Mouse (Mus musculus) bone marrow, adult 2 months (tissue): ENCODE data around the gene Dnajb2. TPM values are rescaled to one million over a fixed set of nuclear protein-coding genes. Genes with fewer than 3 reads are reported as not detected.

Experiments
- H3K27ac ChIP-seq: fragments of 200-500 bp; 2 replicates; pipeline ENCODE4 v1.5.1; 2012; ENCODE audit warnings: low read depth, mild to moderate bottlenecking, control low read depth, inconsistent platforms, low read length; ENCODE audit not compliant: control insufficient read depth, poor library complexity, insufficient read depth
- H3K4me1 ChIP-seq: fragments of 200-500 bp; 2 replicates; pipeline ENCODE4 v1.6.1; 2011; ENCODE audit warnings: low read length; ENCODE audit not compliant: control insufficient read depth, insufficient read depth
- H3K4me3 ChIP-seq: fragments of 200-500 bp; replicated peaks from 2 replicates; pipeline ENCODE3; 2011; ENCODE audit warnings: mild to moderate bottlenecking, low read depth, low read length, control low read depth; ENCODE audit not compliant: control insufficient read depth
- CTCF ChIP-seq: fragments of 200-500 bp; IDR thresholded peaks from 2 replicates; pipeline ENCODE4 v1.5.1; 2011; ENCODE audit warnings: low read length, control low read depth; ENCODE audit not compliant: control insufficient read depth, insufficient read depth
- POLR2A ChIP-seq: fragments of 200-500 bp; IDR thresholded peaks from 2 replicates; pipeline ENCODE4 v1.6.1; 2011; ENCODE audit warnings: low read depth, mild to moderate bottlenecking, control low read depth, low read length, borderline replicate concordance; ENCODE audit not compliant: control insufficient read depth
- WGBS: fragments of 180-500 bp; shearing (Covaris S2); methylation state at CpG from one replicate; pipeline ENCODE4 v1.1.7; 2018; 5-methylcytosine and 5-hydroxymethylcytosine counted together
- polyA plus RNA-seq: library from polyadenylated mRNA; stranded (reverse); fragments of >200 nt; gene quantifications from 2 replicates; pipeline ENCODE4 v1.2.4, GENCODE M21; 2011; ENCODE audit warnings: low replicate concordance; ENCODE audit not compliant: missing spikeins, insufficient read depth, insufficient read length

The Dnajb2 gene
- 85.8 and 119 TPM in 2 replicates for polyA plus RNA-seq

DNA sequence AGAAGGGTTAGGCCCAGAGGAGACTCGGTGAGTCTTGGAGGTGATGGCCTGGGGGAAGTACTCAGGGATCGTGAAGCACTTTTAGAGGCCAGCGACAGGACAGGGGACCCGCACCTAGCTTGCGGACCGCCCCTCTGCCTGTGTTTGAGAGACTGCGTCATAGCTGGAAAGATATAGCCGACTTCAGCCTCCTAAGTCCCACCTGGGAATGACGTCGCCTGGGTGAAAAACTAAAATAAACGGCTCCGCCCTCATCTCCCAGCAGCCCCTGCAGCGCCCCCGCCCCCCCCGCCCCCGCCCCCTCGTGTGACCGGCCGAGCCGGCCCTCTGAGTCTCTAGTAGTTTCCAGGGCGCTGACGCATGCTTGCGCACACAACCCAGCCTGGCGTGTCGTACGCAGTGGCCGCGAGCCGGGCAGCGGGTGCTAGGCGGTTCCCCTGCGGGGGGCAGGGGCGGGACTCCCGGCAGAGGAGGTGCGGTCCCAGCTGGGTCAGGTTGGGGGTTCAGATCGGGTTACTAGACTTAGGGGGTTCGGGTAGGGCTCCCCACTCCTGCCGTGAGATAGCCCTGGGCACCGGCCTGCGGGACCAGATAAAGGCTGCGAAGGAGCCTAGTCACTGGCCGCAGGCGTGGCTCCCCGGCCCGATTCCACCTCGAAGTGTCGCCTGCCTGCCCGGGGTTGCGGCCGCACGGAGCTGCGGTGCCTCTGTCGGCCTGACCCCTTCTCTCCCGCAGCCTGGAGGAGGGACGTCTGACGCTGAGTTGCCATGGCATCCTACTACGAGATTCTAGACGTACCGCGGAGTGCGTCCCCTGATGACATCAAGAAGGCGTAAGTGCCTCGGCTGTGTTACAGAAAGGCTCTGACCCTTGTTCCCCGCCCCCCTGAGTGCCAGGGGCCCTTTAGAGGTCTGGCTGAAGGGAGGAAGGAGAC, at the start of gene Dnajb2:
Gene Dnajb2, plus strand, starts transcription at position 290 of the 934 bp plus-strand sequence.
- Histone ChIP-seq H3K4me3 (peak within 1 kb of the TSS; percentile 69), H3K27ac (peak within 1 kb of the TSS; percentile 91), H3K4me1 (peaks cover 1% of the 10 kb centered on the region)
- 1% methylated on average over 63 of the region's 64 CpGs for WGBS
- TF ChIP-seq CTCF, result no peak
- peak; percentile 80 for TF ChIP-seq POLR2A

GRCm38 (mm10) chr1:75187126-75187525, 49.1 kb upstream of the Dnajb2 start:
- TF ChIP-seq POLR2A (no peak), CTCF (no peak)
- no peak overlapping the region for H3K27ac ChIP-seq
- H3K4me3 ChIP-seq, result no peak overlapping the region
- H3K4me1 ChIP-seq, result peaks cover 1% of the 10 kb centered on the region; the same call in 1 of the 2 replicates

- Histone ChIP-seq H3K4me3 (no peak overlapping the region), H3K4me1 (peaks cover 1% of the 10 kb centered on the region; the same call in 1 of the 2 replicates), H3K27ac (peak overlapping the region; percentile 39; the same call in 1 of the 2 replicates)
- WGBS, result 8% methylated on average over 2 of the region's 2 CpGs
- TF ChIP-seq CTCF (no peak), POLR2A (no peak)
Measured at GRCm38 (mm10) chr1:75187914-75188483, 48.2 kb upstream of the Dnajb2 start.

DNA sequence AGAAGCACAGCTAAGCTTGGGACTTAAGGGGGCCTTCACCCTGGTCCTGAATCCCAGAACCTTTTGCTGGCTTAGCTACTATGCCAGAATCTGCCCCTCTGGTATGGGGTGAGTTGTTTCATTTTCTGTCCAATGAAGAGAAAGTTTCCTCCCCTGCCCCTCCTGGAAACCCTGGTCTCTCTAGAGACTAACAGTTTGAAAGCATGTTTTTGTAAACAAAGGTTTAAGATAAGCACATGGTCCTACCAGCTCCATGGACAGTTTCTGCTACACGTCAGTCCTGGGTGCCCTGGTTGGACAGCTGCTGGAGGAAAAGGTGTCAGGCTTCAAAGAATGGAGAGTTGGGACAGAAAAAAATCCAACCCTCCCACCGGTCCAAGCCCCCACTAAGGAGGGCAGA, 45.6 kb upstream of the Dnajb2 start:
- TF ChIP-seq POLR2A (no peak), CTCF (no peak)
- no peak overlapping the region for H3K27ac ChIP-seq
- H3K4me1 ChIP-seq, result peaks cover 1% of the 10 kb centered on the region; the same call in 1 of the 2 replicates
- 44% methylated on average over 2 of the region's 2 CpGs for WGBS
- H3K4me3 ChIP-seq, result peak overlapping the region; percentile 7

DNA sequence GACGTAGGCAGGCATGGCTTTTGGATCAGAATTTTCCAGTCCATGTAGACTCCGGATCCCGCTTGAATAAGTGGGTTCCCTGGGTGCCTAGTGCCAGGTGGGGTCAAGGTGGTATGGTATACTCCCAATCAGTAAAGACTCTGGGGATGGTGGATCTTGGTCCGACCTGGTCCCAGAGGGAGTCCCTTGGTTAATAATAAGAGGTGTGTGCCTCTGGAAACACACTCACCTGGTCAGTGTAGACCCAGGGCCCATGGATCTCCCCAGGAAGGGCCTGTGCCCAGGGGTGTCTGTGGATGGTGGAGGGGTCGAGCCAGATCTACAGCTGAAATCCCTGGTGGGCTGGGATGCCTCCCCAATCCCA, 45.0 kb upstream of the Dnajb2 start:
- TF ChIP-seq CTCF, result no peak
- no peak for TF ChIP-seq POLR2A
- Histone ChIP-seq H3K4me1 (peaks cover 1% of the 10 kb centered on the region; the same call in 1 of the 2 replicates), H3K27ac (peak overlapping the region; percentile 84), H3K4me3 (peak overlapping the region; percentile 85)
- WGBS, result 48% methylated on average over 5 of the region's 5 CpGs

DNA sequence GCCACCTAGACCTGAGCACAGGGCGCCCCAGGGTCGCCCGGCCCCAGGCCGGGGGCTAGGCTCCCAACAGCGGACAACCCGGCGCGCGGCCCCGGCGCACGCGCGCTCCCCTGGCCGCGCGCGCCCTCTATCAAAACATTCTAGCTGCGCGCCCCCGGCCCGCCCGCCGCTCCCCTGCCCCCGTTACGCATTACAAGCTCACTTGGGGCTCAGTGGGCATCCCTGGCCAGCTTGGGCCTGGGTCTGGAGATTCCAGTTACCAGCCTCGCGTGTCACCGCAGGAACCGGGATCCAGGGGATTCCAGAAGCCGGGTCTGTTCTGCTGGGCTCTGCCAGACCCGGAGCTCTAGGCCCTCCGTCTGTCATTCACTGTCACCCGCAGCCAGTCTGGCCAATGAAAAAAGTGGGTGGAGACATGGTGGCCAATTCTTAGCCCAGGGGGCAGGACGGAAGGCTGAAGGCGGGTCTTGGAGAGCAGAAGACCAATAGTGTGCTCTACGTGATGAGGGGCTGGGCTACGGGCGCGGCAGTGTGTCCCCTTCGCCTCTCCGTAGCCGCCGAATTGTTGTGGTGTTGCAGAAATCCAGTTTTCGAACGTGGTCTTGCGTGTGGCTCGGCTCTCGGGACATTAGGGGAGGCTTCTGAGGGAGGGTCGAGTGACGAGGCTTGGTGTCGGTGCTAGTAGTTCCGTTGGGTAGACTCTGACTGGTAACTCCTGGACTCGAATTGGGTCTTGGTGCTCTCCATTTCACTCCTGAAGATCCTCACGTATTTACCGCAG, 44.4 kb upstream of the Dnajb2 start, which contains the start of the genes Ankzf1 and Atg9a:
Gene Ankzf1, plus strand, starts transcription at position 530 of the 781 bp plus-strand sequence.
Gene Atg9a, minus strand, starts transcription at position 575 of the 781 bp plus-strand sequence.
- peak; percentile 67; the same call in 1 of the 2 replicates for TF ChIP-seq POLR2A
- no peak for TF ChIP-seq CTCF
- peak within 1 kb of the TSS; percentile 92 for H3K27ac ChIP-seq
- WGBS, result 1% methylated on average over 56 of the region's 56 CpGs
- H3K4me3 ChIP-seq, result peak within 1 kb of the TSS; percentile 85
- H3K4me1 ChIP-seq, result peaks cover 1% of the 10 kb centered on the region; the same call in 1 of the 2 replicates

GRCm38 (mm10) chr1:75192452-75192851, 43.8 kb upstream of the Dnajb2 start:
- Histone ChIP-seq H3K4me1 (peaks cover 1% of the 10 kb centered on the region; the same call in 1 of the 2 replicates), H3K27ac (peak overlapping the region; percentile 92), H3K4me3 (peak overlapping the region; percentile 76)
- TF ChIP-seq POLR2A, result 0 out of 2 replicates have a peak, but pooled peaks have one; percentile 42
- TF ChIP-seq CTCF, result no peak
- WGBS, result under 1% methylated on average over 19 of the region's 19 CpGs

DNA sequence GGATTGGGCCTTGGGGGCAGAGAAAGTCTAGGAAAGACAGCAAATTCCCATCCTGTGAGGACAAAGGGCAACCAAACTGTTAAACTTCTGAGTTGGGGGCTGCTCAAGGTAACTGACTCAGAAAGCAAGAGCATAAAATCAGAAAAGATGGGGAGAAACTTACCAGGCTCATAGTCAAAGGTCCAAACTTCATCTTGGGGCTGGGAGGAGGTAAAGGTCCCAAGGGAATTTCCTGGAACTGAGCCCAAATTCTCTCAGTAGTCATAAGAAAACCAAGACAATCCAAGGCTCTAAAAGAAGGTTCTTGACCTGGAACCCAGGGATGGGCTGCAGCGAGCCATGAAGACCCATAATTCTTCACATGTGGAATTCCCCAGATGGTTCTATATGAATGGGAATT, 35.0 kb upstream of the Dnajb2 start:
- H3K4me3 ChIP-seq, result no peak overlapping the region
- no peaks in the 10 kb centered on the region for H3K4me1 ChIP-seq
- no peak for TF ChIP-seq POLR2A
- WGBS, result 78% methylated on average over 1 of the region's 1 CpGs
- H3K27ac ChIP-seq, result no peak overlapping the region
